Mouse (Mus musculus) megakaryocyte, embryonic 14.5 days (primary cell): ENCODE data around the gene Slc51b.

Experiments
- FLI1 ChIP-seq: IDR thresholded peaks from 2 replicates; pipeline ENCODE4 v1.6.1; 2012; ENCODE audit warnings: low read length, inconsistent platforms, mixed read lengths
- GATA1 ChIP-seq: IDR thresholded peaks from 3 replicates; pipeline ENCODE4 v1.6.1; 2012; ENCODE audit warnings: mixed read lengths, low read length, inconsistent platforms, borderline replicate concordance

DNA sequence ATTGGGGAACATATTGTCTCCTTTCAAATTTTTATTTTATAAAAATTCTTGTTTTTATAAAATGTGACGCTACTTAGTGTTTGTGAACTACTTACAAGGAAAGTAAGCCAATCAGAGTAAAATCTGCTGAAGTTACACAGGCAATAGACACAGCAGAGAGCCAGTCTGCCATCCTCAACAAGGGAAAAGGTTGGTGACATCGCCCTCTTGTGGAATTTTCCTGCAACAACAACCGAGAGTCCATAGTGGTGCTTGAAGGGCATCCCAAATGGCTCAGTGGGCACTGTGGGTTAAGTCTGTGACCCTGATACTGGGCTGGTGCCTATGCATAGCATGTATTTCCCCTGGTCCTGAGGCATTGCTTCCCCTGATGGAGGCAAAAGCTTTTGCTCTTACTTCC, 9.5 kb upstream of the Slc51b start:
- no peak for TF ChIP-seq GATA1
- TF ChIP-seq FLI1, result no peak
